Mouse (Mus musculus) right cerebral cortex, adult 2 months (tissue): ENCODE data around the gene Mfap3.
"Not testable (repeated sequence)": the region's sequence is repeated elsewhere in the genome, so short reads cannot be mapped to it uniquely, and the experiment has no call there.

ENCODE experiments used
- DNase-seq, 2 experiments: peaks; one replicate each; pipeline ENCODE4 v3.0.0; 2021 to 2022; ENCODE audit warnings: low spot score in 2 of 2

Mfap3 gene

DNA sequence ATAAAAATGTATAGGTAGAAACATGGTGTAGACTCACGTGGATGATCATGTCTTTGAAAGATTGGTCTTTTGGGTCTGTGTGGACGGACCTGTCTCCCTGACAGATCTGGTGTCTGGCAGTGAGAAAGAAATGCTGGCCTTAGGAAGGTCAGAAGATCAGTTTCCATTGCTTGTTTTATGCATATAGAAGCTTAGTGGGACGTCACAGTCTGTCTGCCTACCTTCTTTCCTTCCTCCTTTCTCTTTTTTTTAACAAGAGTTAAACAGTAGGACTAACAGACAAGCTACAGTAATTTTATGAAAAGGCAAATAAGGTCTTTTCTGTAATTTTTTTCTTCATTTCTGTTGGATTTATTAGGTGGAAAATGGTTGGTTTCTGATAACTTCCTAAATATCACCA, 10.6 kb downstream of the Mfap3 start:
- DNase-seq = no peak

DNA sequence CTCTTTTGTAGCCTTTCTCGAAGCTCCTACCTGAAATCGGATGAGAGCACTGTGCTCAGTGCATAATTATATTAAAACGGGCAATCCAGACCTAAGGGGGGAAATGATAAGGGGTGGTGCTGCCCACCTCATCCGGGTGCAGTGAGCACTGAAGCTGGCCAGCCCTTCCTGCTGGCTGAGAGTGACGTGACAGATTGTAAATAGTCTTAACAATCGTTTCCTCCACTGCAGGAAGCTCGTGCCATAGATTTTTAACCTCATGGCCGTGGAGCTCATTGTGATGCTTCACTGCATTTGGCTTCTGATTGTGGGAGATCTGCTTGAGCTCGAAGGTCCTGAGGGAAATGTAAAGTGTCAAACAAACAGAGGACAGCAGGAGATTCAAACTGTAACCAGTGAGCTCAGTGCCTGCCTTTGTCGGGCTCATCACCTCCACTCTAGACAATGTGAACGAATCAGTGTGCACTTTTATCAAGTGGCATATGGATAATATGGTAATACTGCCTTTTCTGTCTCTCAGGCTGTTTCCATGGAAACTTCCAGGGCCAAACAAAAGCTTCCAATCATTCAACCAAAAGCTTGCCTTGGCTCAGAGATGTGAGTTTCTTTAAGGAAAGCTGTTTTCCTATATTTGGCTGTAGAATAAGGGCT, 13.0 kb downstream of the Mfap3 start:
- DNase-seq = no peak

DNA sequence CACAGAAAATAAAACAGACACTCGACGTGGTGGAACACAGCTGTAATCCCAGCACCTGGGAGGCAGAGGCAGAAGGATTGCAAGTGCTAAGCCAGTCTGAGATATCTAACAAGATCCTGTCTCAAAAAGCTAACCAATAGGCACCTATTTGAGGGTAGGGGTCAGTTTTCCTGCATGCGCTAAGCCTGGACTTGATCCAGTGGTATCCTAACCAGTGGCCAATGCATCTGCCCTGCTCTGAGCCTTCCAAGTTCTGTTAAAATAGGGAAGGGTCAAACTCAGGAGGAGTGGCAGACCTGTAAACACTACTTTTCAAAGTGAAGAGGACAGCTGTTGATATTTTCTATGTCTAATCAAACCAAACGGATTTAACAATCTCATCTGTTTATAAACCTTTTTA, 13.8 kb downstream of the Mfap3 start:
- no peak for DNase-seq

DNA sequence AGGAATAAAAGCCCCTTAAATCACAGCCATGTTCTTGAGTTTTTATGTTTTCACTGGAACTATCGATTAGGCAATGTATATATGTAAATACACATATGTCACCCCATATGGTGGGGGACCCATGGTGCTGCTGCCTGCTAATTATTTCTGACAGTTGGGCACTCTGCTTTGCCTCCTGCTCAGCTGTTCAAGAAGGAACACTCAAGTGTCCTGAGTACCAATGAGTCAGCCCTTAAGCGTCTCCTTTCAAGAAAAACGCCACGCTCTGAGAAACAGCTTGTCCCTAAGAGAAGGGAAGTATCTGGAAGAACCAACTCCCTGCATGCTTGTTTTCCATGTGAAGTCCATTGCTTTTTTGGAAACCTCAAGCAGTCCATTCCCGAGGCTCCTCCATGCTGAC, 17.4 kb downstream of the Mfap3 start:
- DNase-seq = no peak

DNA sequence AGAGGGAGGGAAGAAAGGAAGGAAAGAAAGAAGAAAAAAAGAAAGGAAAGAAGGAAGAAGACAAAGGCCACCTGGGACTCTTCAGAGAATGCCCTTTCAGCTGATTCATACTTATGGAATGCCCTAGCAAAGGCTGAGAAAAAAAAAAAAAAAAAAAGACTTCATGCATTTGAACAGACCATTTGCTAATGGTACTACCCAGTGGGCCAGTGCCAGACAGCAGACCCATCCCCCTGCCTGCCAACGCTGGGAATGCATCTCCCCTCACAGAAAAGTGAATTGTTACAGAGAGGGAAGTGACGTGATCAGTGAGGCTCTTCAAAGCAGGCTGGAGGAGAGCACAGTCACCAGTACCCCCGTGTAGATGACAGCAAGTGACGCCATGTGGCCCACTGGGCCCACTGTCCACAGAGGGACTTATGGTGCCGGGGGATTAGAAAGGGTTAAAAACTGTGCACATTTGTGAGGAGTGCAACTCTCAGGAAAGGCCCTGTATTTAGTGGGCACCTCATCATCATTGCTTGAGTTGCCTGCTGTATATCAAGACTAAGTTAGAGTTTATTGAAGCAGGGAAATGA, 21.5 kb downstream of the Mfap3 start:
- DNase-seq = no peak

DNA sequence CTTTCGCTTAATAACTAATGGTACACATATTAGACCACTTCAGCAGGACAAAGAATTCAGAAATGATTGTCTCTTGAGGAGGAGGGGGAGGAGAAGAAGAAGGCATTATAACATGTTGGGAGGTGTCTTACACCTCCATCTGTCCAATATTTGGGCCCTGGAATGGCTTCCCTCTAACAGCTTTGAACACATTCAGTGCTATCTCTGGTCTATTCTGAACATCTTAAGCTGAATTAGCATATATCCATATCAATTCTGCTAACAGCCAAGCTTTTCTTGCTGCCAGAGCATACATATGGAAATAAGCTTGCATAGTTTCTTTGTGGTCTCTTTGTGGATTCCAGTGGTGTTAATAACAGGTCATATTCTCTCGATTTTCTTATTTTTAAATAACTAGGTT, 22.2 kb downstream of the Mfap3 start:
- DNase-seq = no peak

DNA sequence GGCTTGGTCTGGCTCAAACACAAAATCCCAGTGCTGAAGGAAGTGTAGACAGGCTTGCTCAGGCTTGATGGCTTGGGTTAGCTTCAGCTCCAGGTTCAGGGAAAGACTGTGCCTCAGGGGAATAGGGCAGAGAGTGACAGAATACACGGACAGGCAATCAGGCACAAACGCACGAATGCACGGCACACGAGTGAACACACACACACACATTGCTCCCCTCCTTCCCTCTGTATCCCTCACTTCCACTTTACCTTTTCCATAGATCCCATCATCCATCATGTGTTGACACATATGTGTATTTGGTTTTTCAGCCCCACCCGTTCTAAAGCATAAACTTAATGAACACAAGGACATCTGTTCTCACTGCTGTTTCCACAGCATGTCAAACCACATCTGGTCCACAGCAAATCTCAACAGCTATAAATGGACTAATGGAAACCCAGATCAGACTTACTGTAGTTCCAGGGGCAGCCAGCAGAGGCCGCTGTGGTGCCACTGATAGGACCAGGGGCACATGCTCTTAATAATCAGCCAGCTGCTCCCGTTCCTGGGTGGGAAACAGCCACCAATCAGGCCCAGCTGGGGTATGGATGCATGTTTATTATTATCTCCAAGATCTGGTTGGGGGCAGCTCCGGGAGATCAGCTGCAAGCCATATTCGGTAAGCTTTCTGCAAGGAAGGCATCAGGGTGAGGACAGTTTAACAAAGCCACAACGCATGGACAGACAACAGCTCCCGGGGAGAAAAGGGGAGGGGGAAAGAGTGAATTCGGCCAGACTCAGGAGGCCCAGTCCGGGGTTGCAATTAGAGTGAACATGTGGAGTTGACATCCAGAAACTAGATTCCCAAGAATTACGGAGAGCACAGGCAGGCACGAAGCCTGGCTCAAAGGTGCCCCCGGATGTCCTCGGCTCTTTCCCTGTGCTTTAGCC, 30.4 kb downstream of the Mfap3 start:
- peak; percentile 87 for DNase-seq

DNA sequence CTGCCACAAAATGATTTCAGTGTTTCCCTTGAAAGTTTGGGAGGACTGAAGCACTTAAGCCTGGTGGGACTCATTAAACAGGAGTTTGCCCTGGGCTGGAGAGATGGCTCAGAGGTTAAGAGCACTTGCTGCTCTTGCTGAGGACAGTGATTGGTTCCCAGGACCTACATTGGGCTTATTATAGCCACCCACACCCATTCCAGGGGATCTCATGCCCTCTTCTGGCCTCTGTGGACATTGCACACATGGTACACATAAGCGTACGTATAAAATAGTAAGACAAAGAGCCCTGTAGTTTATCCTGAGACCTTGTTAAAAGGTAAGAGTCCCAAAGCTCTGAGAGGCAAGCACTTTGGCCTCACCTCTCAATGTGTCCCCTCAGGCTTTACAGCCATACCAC, 31.8 kb downstream of the Mfap3 start:
- no peak for DNase-seq

DNA sequence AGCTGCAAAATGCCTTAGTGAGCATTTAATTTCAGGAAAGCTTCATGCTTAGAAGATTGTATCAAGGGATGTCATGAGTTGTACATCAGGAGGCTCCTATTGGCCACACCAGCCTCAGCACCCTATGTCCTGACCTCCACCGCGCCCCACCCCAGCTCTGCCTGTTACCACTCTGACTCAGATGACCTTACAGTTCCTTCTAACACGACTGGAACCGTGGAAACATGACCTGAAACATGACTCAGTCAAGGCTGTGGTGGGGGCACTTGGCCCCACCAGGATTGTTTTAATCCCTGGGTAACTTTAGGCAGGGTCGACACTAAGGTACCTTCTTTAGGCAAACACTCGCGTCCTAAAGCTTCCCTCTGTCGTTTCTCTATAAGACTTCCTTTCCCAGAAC, 32.6 kb downstream of the Mfap3 start:
- DNase-seq = no peak

DNA sequence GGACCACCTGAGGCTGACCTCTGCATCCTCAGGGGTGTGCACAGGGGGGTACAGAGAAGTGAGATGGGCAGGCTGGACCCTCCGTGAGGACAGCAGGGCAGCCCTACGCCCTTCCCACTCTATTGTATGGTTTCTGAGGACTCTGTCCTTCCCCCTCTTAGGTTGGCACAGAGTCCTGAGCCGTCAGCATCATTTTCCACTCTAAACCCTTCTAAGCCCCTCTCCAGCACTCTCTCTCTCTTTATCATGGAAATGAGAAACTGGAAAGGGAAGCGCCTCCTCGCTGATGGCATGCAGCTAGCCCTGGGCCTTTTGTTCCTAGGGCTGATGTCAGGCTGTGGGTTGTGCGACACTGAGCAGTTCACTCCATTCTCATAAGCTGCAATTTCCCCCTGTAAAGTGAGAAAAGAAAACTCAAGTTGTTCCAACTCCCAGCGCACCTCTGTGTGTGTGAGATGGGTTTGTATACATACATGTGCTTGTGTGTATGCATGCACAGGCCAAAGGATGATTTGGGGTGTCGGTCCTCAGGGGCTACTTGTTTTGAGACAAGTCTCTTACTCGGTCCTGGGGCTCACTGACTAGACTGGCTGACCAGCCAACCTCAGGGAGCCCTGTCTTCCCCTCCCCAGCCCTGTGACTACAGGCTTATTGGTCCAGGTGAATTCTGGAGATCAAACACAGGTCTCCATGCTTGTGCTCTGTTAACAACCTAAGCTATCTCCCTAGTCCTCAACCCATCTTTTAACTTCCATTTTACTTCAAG, 34.7 kb downstream of the Mfap3 start:
- no peak for DNase-seq

DNA sequence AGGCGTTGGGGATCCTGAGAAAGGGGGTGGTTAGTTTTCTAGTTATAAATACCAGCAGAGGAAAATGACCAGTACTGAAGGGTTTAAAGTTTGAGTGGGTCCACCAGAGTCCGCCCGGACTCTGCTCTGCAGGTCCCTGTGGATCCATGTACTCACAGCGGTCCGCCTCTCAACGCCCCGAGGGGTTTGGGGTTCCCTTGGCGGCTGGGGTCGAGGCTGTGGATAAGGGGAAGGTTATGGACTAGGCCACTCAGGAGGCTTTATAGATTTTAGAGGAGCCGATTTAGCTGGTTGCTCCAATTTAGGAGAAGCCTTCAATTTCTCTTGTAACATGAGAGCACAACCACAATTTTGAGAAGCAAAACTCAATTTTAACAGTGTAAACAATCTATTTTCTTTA, 39.5 kb downstream of the Mfap3 start:
- DNase-seq = not testable (repeated sequence)

DNA sequence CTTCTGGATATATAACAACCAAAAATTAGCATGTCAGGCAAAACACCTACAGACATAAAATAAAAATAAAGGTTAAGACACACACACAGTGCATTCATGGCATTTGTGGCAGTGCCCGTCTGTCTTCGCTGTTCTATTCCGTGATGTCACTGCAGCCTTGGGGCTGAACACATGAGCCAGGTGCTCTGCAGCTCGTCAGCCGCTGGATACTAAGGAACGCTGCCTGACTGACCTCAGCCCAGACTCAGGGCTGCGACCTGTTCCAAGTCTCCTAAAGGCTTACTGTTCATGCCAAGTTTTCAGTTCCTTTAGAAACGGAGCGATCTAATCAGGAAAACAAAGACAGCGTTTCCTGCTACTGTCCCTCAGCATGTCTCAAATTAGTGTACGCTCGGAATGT, 46.1 kb downstream of the Mfap3 start:
- no peak for DNase-seq

DNA sequence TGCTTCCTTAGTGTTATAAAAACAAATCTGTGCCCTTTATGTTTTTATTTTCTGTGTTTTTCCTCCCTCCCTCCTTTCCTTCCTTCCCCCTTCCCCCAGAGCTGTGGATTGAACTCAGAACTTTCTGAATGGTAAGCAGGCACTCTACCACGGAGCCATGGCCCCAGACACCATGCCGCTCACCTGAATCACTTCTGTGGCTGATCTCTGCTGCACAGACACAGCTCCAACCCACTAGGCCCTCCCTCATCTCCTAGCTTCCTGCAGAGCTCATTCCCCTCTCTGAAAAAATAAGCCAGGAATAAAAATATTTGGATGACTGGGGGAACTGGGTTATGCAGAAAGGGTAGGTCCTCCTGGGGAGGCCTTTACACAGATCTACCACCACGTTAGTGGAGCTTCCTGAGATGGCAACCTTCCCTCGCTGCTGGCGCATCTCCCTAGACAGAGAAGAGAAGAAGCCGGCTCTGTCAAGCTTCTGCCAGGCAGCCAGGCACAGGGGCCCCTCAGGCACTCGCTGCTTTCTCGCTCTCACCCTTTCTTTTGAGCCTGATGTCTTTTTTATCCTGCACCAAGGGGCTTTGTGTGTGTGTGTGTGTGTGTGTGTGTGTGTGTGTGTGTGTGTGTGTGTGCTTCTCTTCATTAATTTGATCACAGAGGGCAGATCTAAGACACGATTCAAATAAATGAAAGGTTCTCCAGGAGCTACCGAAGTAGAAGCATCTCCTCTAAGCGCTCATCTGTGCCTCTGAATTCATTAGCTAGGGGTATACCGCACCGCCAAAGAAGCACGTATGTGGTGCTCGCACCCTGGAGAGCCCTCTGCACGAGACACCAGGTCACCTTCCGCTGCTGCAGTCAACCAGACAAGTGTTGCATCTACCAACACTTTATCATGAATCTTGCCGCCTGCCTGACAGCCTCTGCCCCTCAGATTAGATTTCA, 47.9 kb downstream of the Mfap3 start:
- no peak for DNase-seq

DNA sequence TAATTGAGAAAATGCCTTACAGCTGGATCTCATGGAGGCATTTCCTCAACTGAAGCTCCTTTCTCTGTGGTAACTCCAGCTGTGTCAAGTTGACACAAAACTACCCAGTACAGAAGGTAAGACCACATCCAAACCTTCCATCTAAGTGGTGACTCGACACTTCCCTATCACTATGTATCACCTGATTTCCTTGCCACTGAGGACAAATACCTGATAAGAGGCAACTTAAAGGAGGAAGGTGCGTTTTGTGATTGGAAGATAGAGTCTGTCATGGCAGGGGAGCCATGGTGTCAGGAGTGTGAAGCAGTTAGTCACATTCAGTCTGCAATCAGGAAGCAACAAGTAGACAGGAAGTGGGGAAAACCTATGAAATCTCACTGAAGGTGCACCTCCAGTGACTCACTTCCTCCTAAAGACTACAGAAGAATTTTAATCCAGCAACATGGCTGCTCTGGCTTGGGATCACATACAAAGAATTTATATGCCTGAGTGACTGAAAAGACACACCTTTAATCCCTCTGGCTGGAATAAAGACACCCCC, 50.6 kb downstream of the Mfap3 start:
- no peak for DNase-seq

DNA sequence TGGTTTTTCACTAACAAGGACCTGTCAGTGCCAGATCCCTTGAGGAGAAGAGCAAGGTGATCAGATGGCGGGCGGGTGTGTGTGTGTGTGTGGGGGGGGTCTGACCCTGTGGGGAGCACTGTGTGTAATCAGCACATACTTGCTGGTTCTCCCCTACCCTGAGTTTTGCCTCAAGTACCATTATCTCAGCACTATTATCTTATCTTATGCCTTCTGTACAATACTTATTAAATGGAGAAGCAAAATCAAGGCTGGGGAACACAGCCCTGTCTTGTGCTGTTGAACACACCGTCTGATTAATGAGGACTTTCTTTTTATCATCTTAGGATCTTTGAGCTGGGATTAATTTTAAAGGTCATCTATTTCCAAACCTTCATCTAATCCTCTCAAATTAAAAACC, 52.6 kb downstream of the Mfap3 start:
- DNase-seq = no peak

DNA sequence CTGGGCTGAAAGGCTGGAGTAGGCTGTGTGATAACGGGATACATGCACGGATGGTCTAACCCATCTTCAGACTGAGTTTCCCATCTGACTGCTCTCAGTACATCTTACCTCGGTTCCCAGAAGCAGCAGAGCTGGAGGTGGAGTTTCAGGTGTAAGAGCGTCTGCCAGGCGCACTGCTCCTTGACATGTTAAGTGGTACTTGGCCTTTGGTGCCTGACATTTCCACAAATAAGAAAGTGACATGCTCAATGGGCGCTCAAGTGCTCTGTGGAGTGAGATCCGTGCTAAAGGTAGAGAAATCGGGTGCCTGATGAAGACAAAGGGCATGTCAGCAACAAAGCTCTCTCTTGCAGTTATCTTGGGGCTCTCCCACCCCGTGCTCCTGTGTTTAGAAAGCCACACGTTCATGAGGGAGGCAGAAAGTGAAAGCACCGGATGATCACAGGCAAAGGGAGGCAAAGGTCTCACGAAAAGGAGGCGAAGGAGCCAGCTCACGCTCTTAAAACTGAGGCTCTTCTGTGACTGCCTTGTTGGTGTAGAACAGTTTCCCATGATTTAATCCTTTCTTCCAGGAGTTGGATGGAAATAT, 55.3 kb downstream of the Mfap3 start:
- DNase-seq = no peak

DNA sequence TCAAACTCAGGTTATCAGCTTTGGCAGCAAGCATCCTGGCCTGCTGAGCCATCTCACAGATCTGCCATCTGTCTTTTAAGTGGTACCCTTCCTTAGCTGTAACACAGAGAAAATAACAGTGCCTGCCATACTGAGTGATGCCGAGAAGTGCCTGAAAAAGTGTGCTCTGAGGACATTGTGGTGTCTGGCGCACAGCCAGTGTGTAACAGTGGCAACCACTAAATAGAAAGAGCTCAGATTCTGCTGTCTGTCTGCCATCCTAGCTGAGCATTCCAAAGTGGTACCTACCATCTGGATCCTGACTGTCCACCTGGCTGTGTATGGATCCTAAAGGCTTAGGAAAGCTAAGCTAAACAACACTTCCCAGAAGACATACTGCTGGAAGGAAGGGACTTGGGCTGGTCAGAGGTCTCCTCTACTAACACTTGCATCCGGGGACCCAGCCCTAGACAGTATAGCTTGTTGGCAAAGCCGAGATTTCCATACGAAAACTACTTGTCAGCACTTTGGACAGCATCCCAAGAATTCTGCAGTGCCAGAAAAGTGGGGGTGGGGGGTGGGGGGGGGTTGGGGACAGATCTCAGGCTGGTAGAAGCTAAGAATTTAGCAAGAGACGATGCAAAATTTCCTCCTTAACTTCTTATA, 58.5 kb downstream of the Mfap3 start:
- DNase-seq = peak; percentile 5 to 25

DNA sequence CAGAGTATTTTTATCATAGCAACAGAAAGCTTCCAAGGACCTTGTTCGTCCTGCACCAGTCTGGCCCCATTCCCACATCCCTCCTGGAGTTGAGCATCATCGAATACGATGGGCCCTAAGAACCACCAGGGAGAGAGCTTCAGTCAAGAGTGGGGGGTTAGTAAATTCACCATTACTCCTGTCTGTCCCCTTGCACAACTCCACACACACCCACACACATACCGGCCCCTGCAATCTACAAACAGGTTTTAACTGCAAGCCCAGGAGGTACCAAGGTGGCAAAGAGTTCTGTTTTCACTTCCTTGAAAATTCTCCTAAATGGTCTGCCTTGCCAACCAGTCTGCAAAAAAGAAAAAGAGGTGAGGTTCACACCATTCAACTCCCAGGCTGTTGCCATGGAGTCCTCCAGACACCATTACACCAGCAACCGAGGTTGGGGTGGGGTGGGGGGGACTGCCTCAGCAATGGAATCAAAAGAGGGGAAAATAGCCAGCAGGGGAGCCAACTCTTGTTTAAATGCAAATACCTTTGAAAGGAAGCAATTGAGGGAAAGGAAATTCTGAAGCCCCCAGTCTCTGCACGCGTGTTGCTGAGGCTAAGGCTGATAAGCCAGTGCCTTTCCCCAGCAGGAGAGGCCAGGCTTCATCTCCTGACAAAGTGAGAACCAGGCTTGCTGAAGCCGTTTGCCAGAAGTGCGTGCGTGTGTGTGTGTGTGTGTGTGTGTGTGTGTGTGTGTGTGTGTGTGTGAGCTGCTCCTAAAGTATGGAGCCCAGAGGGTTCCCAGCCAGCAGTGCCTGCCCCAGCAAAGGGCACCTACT, 64.6 kb downstream of the Mfap3 start:
- peak; percentile 5 to 10 for DNase-seq
